ENCODE assay signal across 7 mouse cellular contexts in the genomic region with DNA sequence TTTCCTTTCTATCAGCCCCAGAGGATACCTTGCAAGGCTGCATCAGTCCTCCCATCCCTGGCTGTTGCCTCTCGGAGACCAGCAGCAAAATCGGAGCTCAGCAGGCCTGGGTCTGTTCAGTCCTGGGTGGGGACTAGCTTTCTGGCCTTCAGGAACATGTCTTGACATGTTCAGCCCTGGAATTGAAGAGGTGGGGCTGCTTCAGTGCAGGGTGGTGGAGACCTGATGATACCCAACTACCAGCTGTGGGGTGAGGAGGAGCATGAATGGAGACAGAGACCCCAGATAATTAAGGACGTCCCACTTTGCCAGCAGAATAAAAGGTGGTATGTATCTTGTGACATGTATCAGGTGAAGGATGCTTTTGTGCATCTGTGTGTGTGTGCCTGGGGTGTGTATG. TPM values are rescaled to one million over a fixed set of nuclear protein-coding genes. Genes with fewer than 3 reads are reported as not detected.
DNase-seq lines count a peak whose midpoint lies in the region; ATAC-seq and TF ChIP-seq lines count a peak whose summit lies in the region.

A gene (plus strand): TSS at position 201 of the 400 bp plus-strand sequence.

- H3K4me1 ChIP-seq in testis, adult 2 months (ENCODE audit: control insufficient read depth, insufficient read depth, low read length) = peaks cover 22% of the 10 kb centered on the region
- peaks cover 36% of the 10 kb centered on the region for H3K4me1 ChIP-seq in embryonic facial prominence, embryonic 10.5 days
- H3K4me1 ChIP-seq in heart, embryonic 10.5 days = peaks cover 26% of the 10 kb centered on the region
- peaks cover 17% of the 10 kb centered on the region; the same call in 1 of the 2 replicates for H3K4me1 ChIP-seq in stomach, embryonic 14.5 days (ENCODE audit: control insufficient read depth, insufficient read depth, low read length)

- no peak within 1 kb of the TSS for H3K4me3 ChIP-seq in testis, adult 2 months (ENCODE audit: control insufficient read depth, low read depth, low read length)
- H3K4me3 ChIP-seq in embryonic facial prominence, embryonic 10.5 days = no peak within 1 kb of the TSS
- no peak within 1 kb of the TSS for H3K4me3 ChIP-seq in heart, embryonic 10.5 days
- no peak within 1 kb of the TSS for H3K4me3 ChIP-seq in stomach, embryonic 14.5 days (ENCODE audit: low read depth, low read length)

- TF ChIP-seq POLR2A in testis, adult 2 months (IDR thresholded peaks at IDR 0.05; ENCODE audit: control insufficient read depth, low read depth, low read length) = no peak

- no peak within 1 kb of the TSS for H3K4me2 ChIP-seq in stomach, embryonic 14.5 days (replicated peaks; ENCODE audit: low read depth, low read length)

- no peak within 1 kb of the TSS for H3K27ac ChIP-seq in testis, adult 2 months (ENCODE audit: control insufficient read depth, insufficient read depth, low read depth, low read length)
- 0 out of 2 replicates have a peak within 1 kb of the TSS, but pooled peaks have one; percentile 7 for H3K27ac ChIP-seq in embryonic facial prominence, embryonic 10.5 days (replicated peaks)
- H3K27ac ChIP-seq in heart, embryonic 10.5 days = no peak within 1 kb of the TSS
- H3K27ac ChIP-seq in stomach, embryonic 14.5 days (ENCODE audit: low read length) = no peak within 1 kb of the TSS

- no peaks in the 10 kb centered on the region for H3K36me3 ChIP-seq in testis, adult 2 months (ENCODE audit: control insufficient read depth, insufficient read depth, low read length)
- no peaks in the 10 kb centered on the region for H3K36me3 ChIP-seq in embryonic facial prominence, embryonic 10.5 days (replicated peaks)
- no peaks in the 10 kb centered on the region for H3K36me3 ChIP-seq in heart, embryonic 10.5 days
- no peaks in the 10 kb centered on the region for H3K36me3 ChIP-seq in stomach, embryonic 14.5 days (ENCODE audit: control insufficient read depth, insufficient read depth, low read length)

- ATAC-seq in stomach, embryonic 14.5 days (ENCODE audit: insufficient number of reproducible peaks, insufficient read depth, low FRiP score, low read depth) = no peak

- intact Hi-C loops in left cerebral cortex, postnatal 25 days (cut with DNase I) = loop anchor here (5.0 kb wide), 1 partner anchor 157 kb away; no protein-coding TSS in a partner anchor

- H3K27me3 ChIP-seq in testis, adult 2 months (ENCODE audit: control insufficient read depth, insufficient read depth, low read length) = no peaks in the 10 kb centered on the region
- peaks cover 51% of the 10 kb centered on the region for H3K27me3 ChIP-seq in embryonic facial prominence, embryonic 10.5 days (replicated peaks; ENCODE audit: low read depth, poor library complexity, severe bottlenecking)
- peaks cover 46% of the 10 kb centered on the region for H3K27me3 ChIP-seq in heart, embryonic 10.5 days (ENCODE audit: insufficient read depth, poor library complexity, severe bottlenecking)
- no peaks in the 10 kb centered on the region for H3K27me3 ChIP-seq in stomach, embryonic 14.5 days (ENCODE audit: control insufficient read depth, insufficient read depth, low read length)

- 67% methylated on average over 3 of the region's 3 CpGs for WGBS in embryonic facial prominence, embryonic 10.5 days
- WGBS in heart, embryonic 10.5 days = 78% methylated on average over 3 of the region's 3 CpGs
- WGBS in stomach, embryonic 14.5 days = 67% methylated on average over 3 of the region's 3 CpGs

- H3K9ac ChIP-seq in stomach, embryonic 14.5 days (replicated peaks; ENCODE audit: low read depth, low read length) = no peak within 1 kb of the TSS

- no peak for TF ChIP-seq CTCF in testis, adult 2 months (IDR thresholded peaks at IDR 0.05; ENCODE audit: control insufficient read depth, insufficient read depth, insufficient replicate concordance, low read depth, low read length)

- no peaks in the 10 kb centered on the region for H3K9me3 ChIP-seq in embryonic facial prominence, embryonic 10.5 days
- H3K9me3 ChIP-seq in heart, embryonic 10.5 days = no peaks in the 10 kb centered on the region
- H3K9me3 ChIP-seq in stomach, embryonic 14.5 days (ENCODE audit: control insufficient read depth, low read depth, low read length) = no peaks in the 10 kb centered on the region

- DNase-seq in testis, postnatal 14 days (ENCODE audit: low spot score) = no peak
- no peak for DNase-seq in embryonic facial prominence, embryonic 10.5 days (ENCODE audit: low spot score)
- no peak for DNase-seq in heart, embryonic 10.5 days (ENCODE audit: low spot score)
- DNase-seq in left cerebral cortex, postnatal 25 days (ENCODE audit: low spot score in 2 of 2) = no peak
- DNase-seq in embryo, embryonic 11 days = no peak

RNA-seq across cellular contexts. Expression of the gene that starts here (rescaled TPM):
- polyA plus RNA-seq in testis, adult 2 months (2012; rRNA removed) = 10.5 and 11.3 TPM in 2 replicates
- polyA plus RNA-seq in embryonic facial prominence, embryonic 10.5 days (2016; fragmentation: Nextera tagmentation; extraction: Ambion mirVana) = 26.0 and 27.5 TPM in 2 replicates
- 31.3 and 33.1 TPM in 2 replicates for polyA plus RNA-seq in heart, embryonic 10.5 days (2016; fragmentation: Nextera tagmentation; extraction: Ambion mirVana)
- total RNA-seq in left cerebral cortex, postnatal 25 days (2021) = 10 to 100 TPM; 36.0 to 54.2 TPM
- polyA plus RNA-seq in stomach, embryonic 14.5 days (2014; fragmentation: Nextera tagmentation; extraction: Ambion mirVana) = 62.0 and 62.6 TPM in 2 replicates
